Mouse (Mus musculus): Measurements from ENCODE around the gene Srm.

DNA sequence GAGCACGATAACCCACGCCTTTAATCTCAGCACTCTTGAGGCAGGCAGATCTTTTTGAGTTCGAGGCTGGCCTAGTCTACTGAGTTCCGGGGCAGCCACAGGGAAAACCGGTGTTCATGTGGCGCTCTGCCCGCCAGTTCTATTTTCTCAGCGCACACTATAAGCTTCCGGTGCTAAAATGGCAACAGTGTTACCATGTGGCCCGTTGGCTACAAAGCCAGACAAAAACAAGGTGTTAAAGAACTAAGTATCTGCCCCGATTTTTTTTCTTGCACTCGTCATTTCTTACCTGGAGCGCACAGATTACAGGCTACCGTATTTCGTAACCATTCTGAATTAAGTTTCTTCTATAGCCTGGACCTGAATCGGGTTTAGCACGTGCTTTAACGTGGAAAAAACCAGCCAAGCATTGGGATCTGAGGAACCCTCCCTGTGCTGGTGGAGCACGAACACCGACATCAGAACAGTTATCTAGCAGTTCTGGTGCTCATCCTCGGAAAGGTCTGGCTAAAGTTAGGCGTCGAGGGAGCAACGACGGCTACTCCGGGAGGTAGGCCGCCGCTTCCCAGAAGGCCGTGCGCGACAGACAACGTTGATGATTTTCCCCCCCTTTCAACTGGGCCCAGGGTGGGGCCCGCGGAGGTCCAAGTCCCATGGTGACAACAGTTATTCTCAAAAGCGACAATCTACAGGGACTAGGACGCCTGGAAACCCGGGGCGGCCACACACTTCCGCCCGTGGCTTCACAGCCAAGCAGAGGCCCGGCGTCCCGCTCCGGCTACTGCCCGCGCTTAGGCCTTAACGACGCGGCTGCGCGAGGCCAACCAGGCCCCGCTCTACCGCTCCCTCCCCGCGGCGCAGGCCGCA is 34.7 kb downstream of the Srm start:
- TF ChIP-seq E2F4 (IDR thresholded peaks at IDR 0.05; ENCODE audit: insufficient read depth) (no peak), SRF (IDR thresholded peaks at IDR 0.05; ENCODE audit: control insufficient read depth, insufficient read length, low read depth) (no peak), POLR2A (IDR thresholded peaks at IDR 0.05; ENCODE audit: insufficient read length, low read depth) (no peak), TCF3 (IDR thresholded peaks at IDR 0.05; ENCODE audit: insufficient read length, low read depth) (no peak)

Measured in myocyte (in vitro differentiated cells).